Mouse (Mus musculus) G1E-ER4 (cell line): ENCODE measurements around the gene Acvr2b. TPM values are rescaled to one million over a fixed set of nuclear protein-coding genes. Genes with fewer than 3 reads are reported as not detected.

Experiments
- GATA1 ChIP-seq: IDR thresholded peaks from one replicate; pipeline ENCODE4 v1.8.0; 2012; ENCODE audit warnings: low read length, inconsistent platforms
- polyA plus RNA-seq: library from polyadenylated mRNA; stranded (reverse); fragments of >175 nt; gene quantifications from 2 replicates; pipeline ENCODE4 v1.2.3, GENCODE M21; 2012

Gene Acvr2b
- polyA plus RNA-seq, 1 experiment: 12.2 TPM

DNA sequence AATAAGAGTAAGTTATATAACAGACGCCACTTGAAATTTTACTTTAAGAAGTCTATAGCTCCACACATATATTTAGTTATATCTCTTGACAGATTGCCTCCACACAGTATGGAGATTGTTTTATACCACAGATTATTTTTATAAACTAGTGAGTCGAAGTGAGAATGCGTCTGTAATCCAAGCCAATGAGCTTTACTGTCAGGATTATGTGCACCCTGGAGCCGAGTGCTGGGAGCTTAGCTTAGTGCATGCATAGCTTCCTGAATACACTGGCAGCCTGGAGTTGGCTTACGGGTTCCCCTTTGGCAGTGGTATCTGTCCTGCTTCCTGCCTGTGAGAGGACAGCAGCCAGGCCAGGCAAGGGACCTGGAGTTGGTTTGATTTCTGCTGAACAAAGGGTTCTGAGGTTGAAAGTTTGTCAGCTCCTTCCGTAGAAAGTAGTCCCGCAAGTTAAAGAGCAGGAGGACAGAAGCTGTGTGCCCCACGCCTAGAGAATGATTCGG is 36.6 kb downstream of the Acvr2b start:
- TF ChIP-seq GATA1: no peak

DNA sequence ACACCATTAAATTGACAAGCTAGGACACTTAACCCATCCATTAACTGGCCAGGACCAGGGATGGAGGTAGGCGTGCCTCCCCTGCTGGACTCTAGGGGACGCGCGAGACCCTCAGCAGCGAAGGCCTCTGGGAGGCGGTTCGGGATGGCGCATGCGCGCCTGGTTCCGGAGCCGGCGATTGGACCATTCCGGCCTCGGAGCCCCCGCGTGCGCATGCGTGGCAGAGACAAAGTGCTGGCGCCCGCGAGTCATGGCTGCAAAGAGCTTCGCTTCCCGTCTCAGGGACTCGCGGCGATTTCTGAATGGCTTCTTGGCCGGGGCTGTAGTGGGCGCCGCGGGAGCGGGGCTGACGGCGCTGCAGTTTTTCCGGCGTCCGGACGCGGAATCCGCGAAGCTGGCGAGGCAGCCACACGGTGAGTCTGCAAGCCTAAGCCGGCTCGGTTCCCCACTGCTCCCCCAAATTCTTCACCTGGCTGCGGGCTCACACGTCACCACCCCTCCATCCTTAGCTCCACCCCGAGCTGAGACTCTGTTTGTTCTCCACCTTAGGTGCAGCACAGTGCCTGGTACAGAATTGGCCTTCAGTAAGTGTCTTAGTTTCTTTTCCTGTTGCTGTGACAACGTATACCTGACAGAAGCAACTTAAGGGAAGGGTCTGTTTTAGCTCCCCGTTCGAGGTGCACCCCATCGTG is 43.0 kb downstream of the Acvr2b start, which contains the start of gene Exog:
Gene Exog, plus strand, starts transcription at position 206 of the 692 bp plus-strand sequence.
- TF ChIP-seq GATA1: no peak

DNA sequence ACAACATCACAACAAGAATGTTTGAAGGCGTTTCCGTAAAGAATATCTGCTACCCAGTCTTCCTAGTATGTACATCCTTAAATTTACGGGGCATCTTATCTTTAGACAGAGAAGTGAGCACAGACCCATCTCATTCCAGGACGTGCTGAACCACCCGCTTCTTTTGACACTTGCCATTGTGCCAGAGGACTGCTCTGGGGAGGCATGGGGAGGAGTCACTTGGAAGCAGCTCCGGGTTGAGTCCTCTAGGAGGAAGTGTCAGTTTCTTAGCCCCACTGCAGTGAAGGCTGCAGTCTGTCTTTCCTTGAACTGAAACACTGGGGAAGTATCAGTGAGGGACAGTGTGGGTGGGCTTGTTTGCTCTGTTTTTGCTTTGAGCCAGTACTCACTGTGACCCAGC is 43.8 kb downstream of the Acvr2b start:
- TF ChIP-seq GATA1: no peak

DNA sequence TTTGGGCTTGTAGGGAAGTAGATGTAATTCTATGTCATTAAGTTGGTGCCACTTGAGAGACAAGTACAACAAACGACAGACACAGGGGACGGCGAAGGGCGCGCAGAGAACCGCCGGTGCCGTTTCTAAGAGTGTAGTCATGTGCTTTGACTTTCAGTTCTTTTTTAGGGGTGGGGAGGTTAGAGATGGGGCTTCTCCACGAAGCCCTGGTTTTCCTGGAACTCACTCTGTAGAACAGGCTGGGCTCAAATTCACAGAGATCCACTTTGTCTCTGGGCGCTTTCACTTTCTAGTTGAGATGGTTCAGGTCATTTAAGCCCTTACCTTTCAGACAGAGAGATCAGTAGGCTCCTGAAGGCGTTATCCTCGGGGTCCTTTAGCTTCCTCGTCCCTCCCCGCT is 54.0 kb downstream of the Acvr2b start:
- TF ChIP-seq GATA1: no peak

DNA sequence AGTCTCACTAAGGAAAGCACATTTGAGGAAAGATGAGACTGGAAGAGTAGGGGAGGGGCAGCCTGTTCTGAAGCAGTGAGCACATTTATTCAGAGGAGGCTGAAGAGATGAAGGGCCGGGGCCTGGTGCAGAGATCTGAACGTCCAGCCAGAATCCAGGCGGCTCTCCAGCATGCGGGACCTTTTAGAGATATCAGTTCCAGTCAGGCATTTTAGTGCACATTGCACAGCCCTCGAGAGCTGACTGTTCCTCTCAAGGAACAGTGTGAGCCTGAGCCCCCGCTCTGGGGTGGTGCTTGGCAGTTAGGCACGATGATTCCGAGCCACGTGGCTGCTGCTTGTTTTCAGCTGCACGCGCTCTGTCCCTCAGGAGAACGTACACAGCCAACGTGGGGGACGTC is 55.2 kb downstream of the Acvr2b start:
- no peak for TF ChIP-seq GATA1

DNA sequence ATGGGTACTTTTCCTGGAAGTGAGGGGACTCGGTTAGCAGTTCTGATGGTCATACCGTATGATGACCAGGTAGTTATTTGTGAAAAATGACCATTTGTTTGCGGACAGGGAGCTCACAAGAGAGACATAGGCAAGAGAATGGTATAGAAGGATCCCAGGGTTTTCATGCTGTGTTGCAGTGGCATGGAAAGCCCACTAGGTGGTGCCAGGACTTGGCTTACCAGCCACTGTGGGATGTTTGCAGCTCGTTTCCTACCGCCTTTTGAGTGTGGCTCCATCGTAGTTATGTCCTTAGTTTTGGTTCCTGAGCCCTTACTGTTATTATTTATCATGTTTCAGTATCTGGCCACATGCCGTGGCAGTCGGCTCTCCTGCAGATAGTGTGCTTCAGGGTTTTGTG is 58.5 kb downstream of the Acvr2b start:
- no peak for TF ChIP-seq GATA1

DNA sequence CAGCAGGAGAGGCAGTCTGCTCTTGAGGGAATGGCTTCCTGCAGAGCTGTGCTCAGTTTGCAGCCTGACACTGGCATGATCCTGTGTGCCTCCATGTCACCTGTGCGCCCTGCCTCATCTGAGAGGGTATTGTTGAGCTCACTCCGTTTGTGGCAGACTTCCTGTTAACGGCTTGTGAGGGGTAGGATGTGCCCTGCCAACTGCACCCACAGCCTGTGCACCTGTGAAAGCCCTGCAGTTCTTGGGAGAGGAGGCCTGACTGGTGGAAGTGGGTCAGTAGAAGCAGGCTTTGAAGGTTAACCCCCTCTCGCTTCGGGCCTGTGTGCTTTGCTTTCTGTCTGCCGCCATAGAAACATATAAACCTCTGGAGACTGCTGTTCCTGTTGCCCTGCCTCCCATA is 63.1 kb downstream of the Acvr2b start:
- TF ChIP-seq GATA1: no peak

DNA sequence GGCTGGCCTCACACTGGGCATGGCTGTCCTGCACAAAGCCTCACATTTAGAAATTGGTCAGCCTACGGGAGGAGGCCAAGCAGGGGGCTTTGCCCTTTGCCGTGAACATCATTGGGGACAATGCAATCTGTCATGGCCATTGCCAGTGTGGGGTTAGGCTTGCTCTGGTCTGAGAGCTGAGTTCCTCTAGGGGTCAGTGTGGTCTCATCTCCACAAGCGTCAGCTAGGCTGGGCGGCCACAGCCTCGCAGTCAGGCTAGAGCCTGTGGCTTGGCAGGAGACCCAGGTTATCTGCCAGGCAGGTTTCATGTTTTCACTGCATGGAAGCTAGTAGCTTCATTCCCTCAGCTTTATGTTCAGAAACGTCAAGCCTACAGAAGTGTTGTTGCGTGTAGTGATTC is 63.7 kb downstream of the Acvr2b start:
- no peak for TF ChIP-seq GATA1

DNA sequence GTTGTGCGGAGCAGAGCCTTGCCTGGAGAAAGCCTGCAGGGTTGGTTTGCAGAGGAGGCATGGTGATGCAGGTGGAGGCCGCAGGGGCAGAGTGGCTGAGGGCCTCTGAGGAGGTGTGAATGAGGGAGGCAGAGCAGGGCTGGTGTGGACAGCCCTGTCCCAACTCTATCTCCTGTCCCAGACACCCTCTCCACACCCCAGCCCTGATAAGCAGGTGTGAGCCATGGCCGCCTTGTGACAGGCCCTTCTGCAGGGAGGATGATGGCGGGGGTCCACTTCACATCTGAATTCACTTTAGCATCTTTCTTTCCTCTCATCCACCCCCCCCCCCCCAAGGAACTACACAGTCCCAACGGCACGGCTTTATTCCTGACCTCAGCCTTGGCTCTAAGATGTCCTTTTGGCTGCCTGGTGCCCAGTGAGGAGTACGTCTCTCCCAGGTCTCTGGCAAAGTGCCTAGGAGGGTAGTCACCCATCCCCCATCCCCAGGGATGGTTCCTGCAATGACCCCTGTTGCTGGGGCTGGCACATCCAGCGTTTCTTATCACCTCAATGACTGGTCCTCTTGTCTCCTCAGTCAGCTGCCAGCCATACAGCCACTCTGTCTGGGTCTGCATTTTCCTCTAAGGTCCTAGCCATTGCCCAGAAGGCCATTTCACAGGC is 67.9 kb downstream of the Acvr2b start:
- TF ChIP-seq GATA1: no peak

DNA sequence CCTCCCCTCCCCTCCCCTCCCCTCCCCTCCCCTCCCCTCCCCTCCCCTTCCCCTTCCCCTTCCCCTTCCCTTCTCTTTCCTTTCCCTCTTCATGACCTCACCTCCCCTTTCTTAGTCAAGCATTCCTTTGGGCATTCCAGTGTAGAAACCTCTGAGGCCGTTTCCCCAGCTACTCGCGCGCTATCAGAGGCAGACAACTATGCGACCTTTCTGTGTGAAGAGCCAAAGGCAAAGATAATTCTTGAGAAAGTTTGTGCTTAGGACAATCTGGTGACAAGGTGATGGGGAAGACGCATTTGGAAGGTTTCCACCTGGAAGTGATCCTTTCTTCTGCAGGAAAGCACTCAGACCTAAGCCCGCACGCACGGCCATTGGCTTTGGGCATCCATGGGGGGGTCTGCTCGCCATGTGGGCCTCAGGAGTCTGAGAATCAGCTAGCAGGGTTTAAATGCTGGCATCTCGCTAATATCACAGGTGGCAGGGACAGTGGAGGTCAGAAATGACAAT is 70.5 kb downstream of the Acvr2b start:
- no peak for TF ChIP-seq GATA1

DNA sequence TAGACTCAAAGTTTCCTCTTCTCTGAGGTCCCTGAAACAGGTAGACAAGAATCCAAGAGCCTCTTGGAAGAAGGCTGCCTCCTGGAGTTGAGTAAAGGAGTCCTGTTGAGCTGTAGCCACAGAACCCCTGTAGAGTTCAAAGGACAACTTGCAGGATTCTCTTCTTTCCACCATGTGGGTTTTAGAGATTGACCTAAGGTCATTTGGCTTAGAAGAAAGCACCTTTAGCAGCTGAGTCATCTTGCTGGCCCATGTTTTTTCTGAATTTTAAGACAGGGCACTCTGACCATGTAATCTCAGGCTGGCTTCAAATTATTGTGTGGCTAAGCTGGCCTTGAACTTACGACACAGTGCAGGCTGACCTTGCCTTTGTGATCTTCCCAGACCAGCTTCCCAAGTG is 71.1 kb downstream of the Acvr2b start:
- no peak for TF ChIP-seq GATA1

DNA sequence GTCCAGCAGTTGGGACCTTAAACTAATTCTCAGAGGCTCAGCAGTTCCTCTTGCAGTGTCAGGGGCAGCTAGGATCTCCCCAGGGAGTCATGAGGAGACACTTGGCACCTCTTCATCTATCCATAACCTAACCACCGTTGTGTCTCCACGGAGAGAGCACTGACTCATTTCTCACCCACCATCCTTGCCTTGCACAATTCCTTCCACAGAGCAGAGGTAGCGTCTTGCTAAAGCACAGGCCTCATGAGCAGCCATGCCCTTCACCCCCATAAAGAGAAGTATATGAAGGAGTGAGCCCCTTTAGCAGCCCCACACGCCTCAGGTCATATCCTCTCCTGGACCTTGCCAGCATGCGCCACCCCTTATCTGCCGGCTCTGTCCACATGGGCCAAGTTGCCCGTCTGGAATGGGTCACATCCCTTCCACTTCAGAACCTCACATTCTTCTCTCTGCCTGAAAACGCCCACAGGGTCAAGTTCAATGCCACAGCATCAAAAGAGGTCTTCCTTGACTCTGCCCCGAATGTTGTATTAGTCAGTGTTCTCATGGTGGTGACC is 71.8 kb downstream of the Acvr2b start:
- TF ChIP-seq GATA1: no peak

DNA sequence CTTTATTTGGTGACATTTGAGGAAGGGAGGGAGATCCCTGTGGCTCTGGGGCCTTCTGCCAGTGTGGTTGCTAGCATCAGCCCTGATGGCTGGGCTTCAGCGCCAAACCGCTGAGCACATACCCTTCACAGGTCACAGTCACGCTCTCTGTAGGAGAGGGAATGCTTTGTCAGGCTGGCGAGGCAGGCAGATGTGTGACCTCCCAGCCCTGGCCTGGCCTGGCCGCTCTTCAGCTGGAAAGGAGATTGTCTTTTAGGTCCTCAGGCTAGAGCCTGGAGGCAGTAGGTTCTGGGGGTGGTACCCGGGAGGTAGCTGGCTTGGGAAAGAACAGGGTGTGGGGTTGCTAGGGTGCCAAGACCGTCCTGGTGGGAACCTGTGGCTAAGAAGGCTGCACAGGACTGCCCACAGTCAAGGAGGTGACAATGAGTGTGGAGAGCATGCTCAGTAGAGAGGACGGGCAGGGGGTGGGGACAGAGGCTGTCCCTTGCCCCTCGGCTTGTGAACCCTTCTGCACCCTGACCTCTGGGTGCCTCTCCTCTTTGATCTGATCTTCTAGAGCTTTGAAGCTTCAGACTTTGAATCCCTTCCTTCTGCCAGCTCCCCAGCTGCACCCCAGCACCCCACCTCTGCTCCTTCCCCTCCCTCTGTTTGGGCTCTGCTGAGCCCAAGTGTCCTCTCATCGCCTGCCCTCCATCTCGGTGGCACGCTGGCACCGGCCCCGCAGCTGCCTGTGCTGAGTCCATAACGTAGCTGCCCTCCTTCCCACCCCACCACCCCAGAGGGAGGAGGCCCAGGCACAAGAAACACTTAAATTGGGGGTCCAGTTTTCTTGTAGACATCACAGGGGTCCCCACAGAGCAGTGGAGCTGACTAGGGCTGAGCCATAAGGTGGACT is 73.0 kb downstream of the Acvr2b start:
- TF ChIP-seq GATA1: no peak

DNA sequence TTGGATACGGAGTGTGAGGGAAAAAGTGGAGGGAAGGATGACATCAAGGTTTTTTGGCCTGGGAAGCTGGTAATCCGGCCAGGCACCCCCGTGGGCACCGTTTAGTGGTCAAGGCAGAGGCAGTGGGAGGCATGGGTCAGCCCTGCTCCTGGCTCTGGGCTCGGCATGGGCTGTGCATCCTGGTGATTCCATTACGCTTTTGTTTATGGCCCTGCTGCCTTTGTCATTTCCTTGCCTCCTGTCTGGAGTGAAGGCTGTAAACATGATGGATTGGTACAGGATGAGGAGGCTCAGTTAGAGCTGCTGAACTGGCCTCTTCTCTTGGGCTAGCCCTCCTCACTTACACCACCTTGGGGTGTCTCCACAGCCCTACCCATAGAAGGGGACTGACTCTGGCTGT is 75.8 kb downstream of the Acvr2b start:
- TF ChIP-seq GATA1: no peak

DNA sequence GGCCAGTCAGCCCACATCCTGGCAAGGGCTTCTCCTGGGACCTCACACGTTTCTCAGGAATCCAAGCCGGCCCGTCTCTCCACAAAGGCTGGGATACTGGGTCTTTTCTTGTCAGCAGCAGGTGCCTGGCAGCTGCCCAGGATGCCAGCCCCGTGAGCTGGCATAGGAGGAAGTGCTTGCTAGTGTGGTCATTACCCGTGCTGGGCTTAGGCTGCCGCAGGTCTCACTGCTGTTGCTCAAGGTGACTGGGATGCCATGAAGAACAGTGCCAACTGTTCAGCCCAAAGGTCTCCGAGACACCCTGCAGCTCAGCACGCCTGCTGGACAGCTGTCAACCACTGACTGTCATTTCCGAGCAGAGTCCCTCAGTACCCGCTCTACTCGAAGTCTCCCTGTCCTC is 76.4 kb downstream of the Acvr2b start:
- no peak for TF ChIP-seq GATA1
